Mouse (Mus musculus) urinary bladder, postnatal 4 days (tissue): ENCODE measurements around the gene Mier3.

Experiments used
- DNase-seq, 2 experiments: peaks; one replicate each; pipeline ENCODE4 v3.0.0; 2021 to 2022; ENCODE audit warnings: low spot score in 2 of 2

Gene Mier3

DNA sequence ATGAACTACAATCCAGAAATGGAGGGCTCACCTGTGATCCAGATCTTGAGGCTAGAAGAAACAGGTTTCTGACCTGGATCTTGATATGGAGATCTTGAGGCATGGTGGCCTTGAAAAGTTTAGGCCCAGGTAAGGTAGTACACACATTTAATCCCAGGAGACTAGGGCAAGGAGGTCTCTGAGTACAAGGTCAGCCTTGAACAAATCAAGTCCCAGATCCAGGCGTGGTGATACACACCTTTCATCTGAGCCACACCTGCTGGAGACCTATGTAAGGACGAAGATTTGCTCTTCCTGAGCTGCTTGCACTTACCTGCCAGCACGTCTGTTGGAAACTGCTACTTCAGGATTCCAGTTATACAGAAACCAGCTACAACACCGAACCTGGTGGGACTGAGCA, at the start of gene Mier3:
Gene Mier3 (plus strand): TSS at position 301 of the 400 bp plus-strand sequence.
- DNase-seq, result no peak

- DNase-seq, result no peak
Measured at GRCm38 (mm10) chr13:111634163-111635160, 46.3 kb upstream of the Mier3 start.

- no peak for DNase-seq
Measured at GRCm38 (mm10) chr13:111640319-111640718, 40.5 kb upstream of the Mier3 start.

GRCm38 (mm10) chr13:111643636-111644035, 37.1 kb upstream of the Mier3 start:
- no peak for DNase-seq

DNA sequence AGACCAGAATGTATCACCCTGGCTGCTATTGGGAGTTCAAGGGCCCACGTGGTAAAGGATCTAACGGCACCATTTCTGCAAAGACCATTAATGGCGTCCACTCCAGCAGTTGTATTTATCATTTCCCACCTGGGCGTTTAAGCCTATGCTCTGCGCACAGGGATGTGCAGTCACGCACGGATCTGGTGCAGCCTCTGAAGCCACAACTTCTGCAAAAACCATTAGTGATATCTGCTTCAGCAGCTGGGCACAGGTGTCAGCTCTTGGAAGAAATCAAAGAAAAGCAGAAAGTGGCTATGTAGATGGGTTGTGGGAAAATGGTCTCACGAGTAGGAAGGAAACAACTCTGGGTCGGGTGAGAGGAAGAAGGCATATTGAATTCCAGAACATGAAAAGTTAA, 34.6 kb upstream of the Mier3 start:
- no peak for DNase-seq

- no peak for DNase-seq
Measured at GRCm38 (mm10) chr13:111647279-111647678, 33.5 kb upstream of the Mier3 start.

- no peak for DNase-seq
Measured at GRCm38 (mm10) chr13:111651020-111651419, 29.8 kb upstream of the Mier3 start.

- no peak for DNase-seq
Measured at GRCm38 (mm10) chr13:111655273-111655672, 25.5 kb upstream of the Mier3 start.

DNA sequence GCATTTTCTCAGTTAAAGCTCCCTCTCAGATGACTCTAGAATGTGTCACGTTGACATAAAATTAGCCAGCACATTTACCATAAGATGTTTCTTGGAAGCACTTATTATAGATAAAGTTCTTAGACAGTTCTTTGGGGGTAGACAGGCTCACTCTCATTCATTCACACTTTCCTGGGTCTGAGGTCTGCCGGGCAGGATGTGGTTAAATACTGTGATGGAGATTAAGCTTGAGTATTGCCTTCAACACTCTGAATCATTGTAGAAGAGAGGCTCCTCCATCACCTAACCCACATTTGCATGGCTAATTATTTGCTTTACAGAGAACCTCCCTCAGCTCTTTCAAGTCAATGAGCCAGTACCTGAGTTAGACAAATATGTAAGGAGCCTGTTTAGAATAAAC, 24.9 kb upstream of the Mier3 start:
- no peak for DNase-seq

- no peak for DNase-seq
Measured at GRCm38 (mm10) chr13:111656309-111656708, 24.5 kb upstream of the Mier3 start.

GRCm38 (mm10) chr13:111656769-111657168, 24.0 kb upstream of the Mier3 start:
- no peak for DNase-seq

DNA sequence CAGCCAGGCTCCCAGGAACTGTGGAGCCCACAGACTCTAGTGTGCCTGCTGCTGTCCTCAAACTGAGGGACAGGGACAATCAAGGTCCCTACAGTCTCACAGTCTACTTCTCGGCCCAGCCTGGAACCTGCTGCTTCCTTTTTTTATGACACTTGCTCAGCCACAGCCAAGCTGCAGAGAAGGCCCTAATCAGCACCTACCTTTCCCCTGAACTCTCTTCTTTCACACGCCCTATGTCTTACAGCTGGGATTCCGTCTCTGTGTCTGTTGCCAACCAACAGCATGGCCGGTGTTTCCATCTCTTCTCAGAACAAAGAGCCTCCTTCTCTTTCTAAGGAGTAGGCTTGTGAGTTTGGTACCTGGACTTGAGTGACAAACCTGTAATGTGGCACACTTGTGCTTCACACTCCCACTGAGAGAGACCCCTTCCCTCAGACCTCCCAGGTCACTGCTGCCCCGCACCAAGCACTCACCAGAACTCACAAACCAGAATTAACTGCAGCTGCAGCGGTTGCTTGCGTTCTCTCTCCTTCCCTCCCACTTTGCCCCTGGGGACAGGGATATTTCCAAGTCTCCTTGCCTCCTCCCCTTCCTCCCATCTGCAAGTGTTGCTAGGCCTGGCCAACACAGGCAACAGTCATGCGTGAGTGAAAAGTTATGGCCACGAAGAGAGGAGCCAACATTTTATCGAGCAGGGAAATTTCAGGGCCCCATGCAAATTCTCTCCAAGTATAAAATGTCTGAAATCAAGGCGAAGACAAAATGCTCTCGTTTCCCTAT, 22.1 kb upstream of the Mier3 start:
- peak in 1 of 2 experiments; percentile 41 for DNase-seq

GRCm38 (mm10) chr13:111659430-111659829, 21.3 kb upstream of the Mier3 start:
- no peak for DNase-seq

- no peak for DNase-seq
Measured at GRCm38 (mm10) chr13:111660072-111660471, 20.7 kb upstream of the Mier3 start.

- DNase-seq, result peak in 1 of 2 experiments; percentile 25
Measured at GRCm38 (mm10) chr13:111660556-111660955, 20.2 kb upstream of the Mier3 start.

GRCm38 (mm10) chr13:111668016-111668415, 12.8 kb upstream of the Mier3 start:
- DNase-seq, result no peak

GRCm38 (mm10) chr13:111676841-111677240, 3.9 kb upstream of the Mier3 start:
- DNase-seq, result no peak

- DNase-seq, result no peak
Measured at GRCm38 (mm10) chr13:111684056-111684625, 3.4 kb downstream of the Mier3 start.

GRCm38 (mm10) chr13:111685751-111686462, 5.1 kb downstream of the Mier3 start:
- DNase-seq, result peak; percentile 86 to 88

GRCm38 (mm10) chr13:111686522-111687284, 5.9 kb downstream of the Mier3 start:
- DNase-seq, result peak; percentile 23 to 61
